Mouse (Mus musculus) embryonic fibroblast, embryonic 13.5 days (primary cell): ENCODE results near the gene Ofcc1. TPM values are rescaled to one million over a fixed set of nuclear protein-coding genes. Genes with fewer than 3 reads are reported as not detected.

Source experiments
- H3K27ac ChIP-seq: 2 replicates; pipeline ENCODE4 v1.5.1; 2012; ENCODE audit warnings: low read length, control low read depth, inconsistent platforms; ENCODE audit not compliant: insufficient read depth
- H3K4me1 ChIP-seq: 2 replicates; pipeline ENCODE4 v1.6.1; 2011; ENCODE audit warnings: low read length; ENCODE audit not compliant: control insufficient read depth, insufficient read depth
- H3K4me3 ChIP-seq: 2 replicates; pipeline ENCODE4 v1.5.1; 2011; ENCODE audit warnings: mild to moderate bottlenecking, control low read depth, low read length; ENCODE audit not compliant: insufficient read depth
- CTCF ChIP-seq: IDR thresholded peaks from 2 replicates; pipeline ENCODE4 v1.5.1; 2011; ENCODE audit warnings: mild to moderate bottlenecking, control low read depth, low read length, moderate library complexity, borderline replicate concordance; ENCODE audit not compliant: insufficient read depth
- POLR2A ChIP-seq: IDR thresholded peaks from 2 replicates; pipeline ENCODE4 v1.6.1; 2011; ENCODE audit warnings: low read depth, mild to moderate bottlenecking, control low read depth, low read length, moderate library complexity
- polyA plus RNA-seq: library from polyadenylated mRNA; stranded (reverse); fragments of >200 nt; gene quantifications from 2 replicates; pipeline ENCODE4 v1.2.4, GENCODE M21; 2011; ENCODE audit warnings: low read depth; ENCODE audit not compliant: missing spikeins, insufficient read length

Ofcc1 gene
- polyA plus RNA-seq = not detected in 2 replicates

- TF ChIP-seq POLR2A = no peak
- TF ChIP-seq CTCF = no peak
These were observed at the start of gene Ofcc1 for GRCm38 (mm10) chr13:40361288-40361687. TSS of gene Ofcc1 (minus strand) at chr13:40361450.

GRCm38 (mm10) chr13:40390120-40390519, 28.9 kb upstream of the Ofcc1 start:
- H3K4me3 ChIP-seq = no peak overlapping the region
- TF ChIP-seq CTCF (no peak), POLR2A (no peak)

More at GRCm38 (mm10) chr13:40361288-40361687, at the start of gene Ofcc1:
- no peak within 1 kb of the TSS for H3K27ac ChIP-seq
- H3K4me1 ChIP-seq = no peaks in the 10 kb centered on the region
- H3K4me3 ChIP-seq = no peak within 1 kb of the TSS

GRCm38 (mm10) chr13:40387446-40387845, 26.2 kb upstream of the Ofcc1 start:
- no peak overlapping the region for H3K4me3 ChIP-seq
- no peak for TF ChIP-seq POLR2A
- no peak overlapping the region for H3K27ac ChIP-seq
- H3K4me1 ChIP-seq = no peaks in the 10 kb centered on the region

More at GRCm38 (mm10) chr13:40390120-40390519, 28.9 kb upstream of the Ofcc1 start:
- Histone ChIP-seq H3K4me1 (no peaks in the 10 kb centered on the region), H3K27ac (no peak overlapping the region)

GRCm38 (mm10) chr13:40384962-40385361, 23.7 kb upstream of the Ofcc1 start:
- no peak for TF ChIP-seq CTCF
- TF ChIP-seq POLR2A = no peak
- Histone ChIP-seq H3K4me1 (no peaks in the 10 kb centered on the region), H3K4me3 (no peak overlapping the region), H3K27ac (no peak overlapping the region)

GRCm38 (mm10) chr13:40376773-40377172, 15.5 kb upstream of the Ofcc1 start:
- no peak overlapping the region for H3K27ac ChIP-seq
- TF ChIP-seq CTCF = no peak
- no peak for TF ChIP-seq POLR2A
- H3K4me3 ChIP-seq = no peak overlapping the region

GRCm38 (mm10) chr13:40366762-40367161, 5.5 kb upstream of the Ofcc1 start:
- Histone ChIP-seq H3K4me1 (no peaks in the 10 kb centered on the region), H3K27ac (no peak overlapping the region), H3K4me3 (no peak overlapping the region)
- TF ChIP-seq POLR2A (no peak), CTCF (no peak)

More at GRCm38 (mm10) chr13:40376773-40377172, 15.5 kb upstream of the Ofcc1 start:
- no peaks in the 10 kb centered on the region for H3K4me1 ChIP-seq

GRCm38 (mm10) chr13:40364855-40365254, 3.6 kb upstream of the Ofcc1 start:
- H3K4me1 ChIP-seq = no peaks in the 10 kb centered on the region
- H3K27ac ChIP-seq = no peak overlapping the region
- H3K4me3 ChIP-seq = no peak overlapping the region
- no peak for TF ChIP-seq CTCF
- no peak for TF ChIP-seq POLR2A

- no peaks in the 10 kb centered on the region for H3K4me1 ChIP-seq
- no peak overlapping the region for H3K4me3 ChIP-seq
- no peak overlapping the region for H3K27ac ChIP-seq
- no peak for TF ChIP-seq CTCF
- no peak for TF ChIP-seq POLR2A
These were observed 558 bp downstream of the Ofcc1 start for GRCm38 (mm10) chr13:40360692-40361091.

GRCm38 (mm10) chr13:40347045-40347444, 14.2 kb downstream of the Ofcc1 start:
- H3K4me3 ChIP-seq = no peak overlapping the region
- no peak for TF ChIP-seq CTCF
- TF ChIP-seq POLR2A = no peak
- H3K27ac ChIP-seq = no peak overlapping the region
- H3K4me1 ChIP-seq = no peaks in the 10 kb centered on the region

- Histone ChIP-seq H3K4me1 (no peaks in the 10 kb centered on the region), H3K27ac (no peak overlapping the region), H3K4me3 (no peak overlapping the region)
- TF ChIP-seq POLR2A (no peak), CTCF (no peak)
These were observed 37.9 kb downstream of the Ofcc1 start for GRCm38 (mm10) chr13:40323301-40323700.
